Mouse (Mus musculus) lung, embryonic 16.5 days (tissue): ENCODE data around the gene Nsrp1. TPM values are rescaled to one million over a fixed set of nuclear protein-coding genes. Genes with fewer than 3 reads are reported as not detected.
"Not testable (repeated sequence)": the region's sequence is repeated elsewhere in the genome, so short reads cannot be mapped to it uniquely, and the experiment has no call there.

Experiments used
- ATAC-seq: fragments of 200-750 bp; cut with Nextera tagmentation; 2 replicates; pipeline ENCODE4 v1.8.0; 2017; ENCODE audit warnings: low read depth, mild to moderate bottlenecking, moderate library complexity
- H3K27ac ChIP-seq: fragments of 300-500 bp; sonication (generic); 2 replicates; pipeline ENCODE4 v1.5.1; 2014; ENCODE audit warnings: mild to moderate bottlenecking, control low read depth, low read length
- H3K27me3 ChIP-seq: fragments of 300-500 bp; sonication (generic); 2 replicates; pipeline ENCODE4 v1.6.1; 2014; ENCODE audit warnings: low read depth, low read length, mixed read lengths; ENCODE audit not compliant: control insufficient read depth, insufficient read depth
- H3K36me3 ChIP-seq: fragments of 300-500 bp; sonication (generic); 2 replicates; pipeline ENCODE4 v1.6.1; 2014; ENCODE audit warnings: low read length; ENCODE audit not compliant: control insufficient read depth, insufficient read depth
- H3K4me1 ChIP-seq: fragments of 300-500 bp; sonication (generic); replicated peaks from 2 replicates; pipeline ENCODE4 v1.6.1; 2014; ENCODE audit warnings: low read length, mixed read lengths; ENCODE audit not compliant: control insufficient read depth, insufficient read depth
- H3K4me2 ChIP-seq: fragments of 300-500 bp; sonication (generic); 2 replicates; pipeline ENCODE4 v1.6.1; 2014; ENCODE audit warnings: low read depth, low read length, control low read depth
- H3K4me3 ChIP-seq: fragments of 300-500 bp; sonication (generic); 2 replicates; pipeline ENCODE4 v1.5.1; 2014; ENCODE audit warnings: mild to moderate bottlenecking, low read length, control low read depth
- H3K9ac ChIP-seq: fragments of 300-500 bp; sonication (generic); 2 replicates; pipeline ENCODE4 v1.6.1; 2014; ENCODE audit warnings: low read length, control low read depth
- H3K9me3 ChIP-seq: fragments of 300-500 bp; sonication (generic); 2 replicates; pipeline ENCODE4 v1.6.1; 2016; ENCODE audit warnings: low read length; ENCODE audit not compliant: control insufficient read depth
- WGBS: fragments of 180-500 bp; shearing (Covaris S2); extraction: QIAGEN DNeasy Blood & Tissue Kit; methylation state at CpG from one replicate; pipeline ENCODE4 v1.1.7; 2014; 5-methylcytosine and 5-hydroxymethylcytosine counted together
- polyA plus RNA-seq: library from polyadenylated mRNA; unstranded; fragments of >200 nt; fragmentation: Nextera tagmentation; extraction: Ambion mirVana; gene quantifications from 2 replicates; pipeline ENCODE4 v1.2.1, GENCODE M21; 2015

Gene Nsrp1
- polyA plus RNA-seq, result 66.2 and 70.3 TPM in 2 replicates

GRCm38 (mm10) chr11:77078273-77079134 is at the start of gene Nsrp1:
Nsrp1 (minus strand) TSS chr11:77078435.
- peaks cover 3% of the 10 kb centered on the region for H3K27me3 ChIP-seq
- WGBS, result 4% methylated on average over 48 of the region's 48 CpGs
- H3K4me3 ChIP-seq, result peak within 1 kb of the TSS; percentile 93
- peak within 1 kb of the TSS; percentile 90 for H3K4me2 ChIP-seq
- H3K27ac ChIP-seq, result peak within 1 kb of the TSS; percentile 76
- H3K36me3 ChIP-seq, result peaks cover 16% of the 10 kb centered on the region; the same call in 1 of the 2 replicates
- peaks cover 3% of the 10 kb centered on the region; the same call in 1 of the 2 replicates for H3K4me1 ChIP-seq
- H3K9me3 ChIP-seq, result no peaks in the 10 kb centered on the region
- ATAC-seq, result peak; percentile 100
- H3K9ac ChIP-seq, result peak within 1 kb of the TSS; percentile 88

- ATAC-seq, result no peak
- H3K27ac ChIP-seq, result no peak overlapping the region
- no peaks in the 10 kb centered on the region for H3K9me3 ChIP-seq
- H3K36me3 ChIP-seq, result no peaks in the 10 kb centered on the region
- H3K27me3 ChIP-seq, result no peaks in the 10 kb centered on the region
- no peaks in the 10 kb centered on the region for H3K4me1 ChIP-seq
- 66% methylated on average over 6 of the region's 6 CpGs for WGBS
- no peak overlapping the region for H3K9ac ChIP-seq
- no peak overlapping the region for H3K4me3 ChIP-seq
- H3K4me2 ChIP-seq, result no peak overlapping the region
Observed at GRCm38 (mm10) chr11:77111141-77111540, 32.9 kb upstream of the Nsrp1 start.

- H3K9me3 ChIP-seq, result no peaks in the 10 kb centered on the region
- no peak overlapping the region for H3K9ac ChIP-seq
- H3K36me3 ChIP-seq, result no peaks in the 10 kb centered on the region
- WGBS, result 83% methylated on average over 6 of the region's 6 CpGs
- H3K27me3 ChIP-seq, result no peaks in the 10 kb centered on the region
- H3K4me2 ChIP-seq, result no peak overlapping the region
- H3K4me3 ChIP-seq, result no peak overlapping the region
- no peaks in the 10 kb centered on the region for H3K4me1 ChIP-seq
- H3K27ac ChIP-seq, result no peak overlapping the region
- no peak for ATAC-seq
Observed at GRCm38 (mm10) chr11:77108442-77108841, 30.2 kb upstream of the Nsrp1 start.

GRCm38 (mm10) chr11:77107872-77108271 is 29.6 kb upstream of the Nsrp1 start:
- H3K9me3 ChIP-seq, H3K36me3 ChIP-seq, H3K9ac ChIP-seq, H3K4me3 ChIP-seq, ATAC-seq, H3K4me2 ChIP-seq, H3K4me1 ChIP-seq, H3K27ac ChIP-seq, H3K27me3 ChIP-seq: not testable (repeated sequence)
- WGBS, result 66% methylated on average over 12 of the region's 12 CpGs

GRCm38 (mm10) chr11:77106961-77107360 is 28.7 kb upstream of the Nsrp1 start:
- Histone ChIP-seq H3K9ac (no peak overlapping the region), H3K27ac (no peak overlapping the region), H3K4me2 (no peak overlapping the region), H3K27me3 (no peaks in the 10 kb centered on the region), H3K36me3 (no peaks in the 10 kb centered on the region), H3K9me3 (no peaks in the 10 kb centered on the region), H3K4me3 (no peak overlapping the region), H3K4me1 (no peaks in the 10 kb centered on the region)
- 87% methylated on average over 6 of the region's 6 CpGs for WGBS
- ATAC-seq, result no peak

- H3K4me1 ChIP-seq, result peaks cover 5% of the 10 kb centered on the region
- H3K4me3 ChIP-seq, result no peak overlapping the region
- H3K9me3 ChIP-seq, result no peaks in the 10 kb centered on the region
- no peak overlapping the region for H3K27ac ChIP-seq
- 13% methylated on average over 10 of the region's 10 CpGs for WGBS
- no peak for ATAC-seq
- no peak overlapping the region for H3K9ac ChIP-seq
- H3K27me3 ChIP-seq, result no peaks in the 10 kb centered on the region
- H3K4me2 ChIP-seq, result no peak overlapping the region
- no peaks in the 10 kb centered on the region for H3K36me3 ChIP-seq
Observed at GRCm38 (mm10) chr11:77100137-77100937, 22.1 kb upstream of the Nsrp1 start.

- ATAC-seq, result peak; percentile 41; the same call in 1 of the 2 replicates
- Histone ChIP-seq H3K9ac (no peak overlapping the region), H3K36me3 (no peaks in the 10 kb centered on the region), H3K27ac (no peak overlapping the region), H3K27me3 (no peaks in the 10 kb centered on the region), H3K9me3 (no peaks in the 10 kb centered on the region), H3K4me2 (no peak overlapping the region), H3K4me3 (no peak overlapping the region), H3K4me1 (peaks cover 5% of the 10 kb centered on the region)
- 46% methylated on average over 19 of the region's 19 CpGs for WGBS
Observed at GRCm38 (mm10) chr11:77098332-77098972, 20.2 kb upstream of the Nsrp1 start.

- H3K9ac ChIP-seq, result no peak overlapping the region
- no peak overlapping the region for H3K4me3 ChIP-seq
- ATAC-seq, result no peak
- no peaks in the 10 kb centered on the region for H3K36me3 ChIP-seq
- H3K27ac ChIP-seq, result no peak overlapping the region
- H3K27me3 ChIP-seq, result no peaks in the 10 kb centered on the region
- peaks cover 5% of the 10 kb centered on the region for H3K4me1 ChIP-seq
- 49% methylated on average over 7 of the region's 7 CpGs for WGBS
- H3K9me3 ChIP-seq, result no peaks in the 10 kb centered on the region
- H3K4me2 ChIP-seq, result no peak overlapping the region
Observed at GRCm38 (mm10) chr11:77096991-77097390, 18.8 kb upstream of the Nsrp1 start.

GRCm38 (mm10) chr11:77096581-77096980 is 18.3 kb upstream of the Nsrp1 start:
- peaks cover 5% of the 10 kb centered on the region for H3K4me1 ChIP-seq
- H3K27me3 ChIP-seq, result no peaks in the 10 kb centered on the region
- no peak for ATAC-seq
- 34% methylated on average over 3 of the region's 3 CpGs for WGBS
- no peaks in the 10 kb centered on the region for H3K9me3 ChIP-seq
- H3K4me2 ChIP-seq, result no peak overlapping the region
- H3K4me3 ChIP-seq, result no peak overlapping the region
- no peaks in the 10 kb centered on the region for H3K36me3 ChIP-seq
- H3K9ac ChIP-seq, result no peak overlapping the region
- H3K27ac ChIP-seq, result no peak overlapping the region
